Mouse (Mus musculus) right cerebral cortex, adult 18-20 months (tissue): Measurements from ENCODE around the gene Tbc1d15.
"Not testable (repeated sequence)": the region's sequence is repeated elsewhere in the genome, so short reads cannot be mapped to it uniquely, and the experiment has no call there.

Source experiments
- DNase-seq: peaks from one replicate; pipeline ENCODE4 v3.0.0; 2022; ENCODE audit warnings: mixed read lengths

The Tbc1d15 gene

GRCm38 (mm10) chr10:115241082-115241595 is 10.1 kb downstream of the Tbc1d15 start:
- no peak for DNase-seq

DNA sequence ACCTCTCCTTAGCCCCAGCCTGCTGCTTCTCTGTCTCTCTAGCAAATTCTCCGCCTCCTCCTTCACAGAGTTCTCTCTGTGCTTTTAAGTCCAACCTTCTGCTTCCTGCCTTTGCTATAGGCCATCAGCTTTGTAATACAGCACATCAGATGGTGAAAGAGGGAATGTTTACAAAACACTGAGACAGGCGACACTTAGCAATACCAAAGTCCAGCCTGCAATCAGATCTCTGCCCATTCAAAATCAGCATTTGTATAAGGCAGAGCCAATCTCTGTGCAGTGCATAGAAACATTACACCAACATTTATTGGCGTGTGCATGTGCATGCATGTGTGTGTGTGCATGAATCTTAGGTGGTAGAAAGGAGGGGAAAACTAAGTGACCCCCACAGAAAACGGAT is 13.3 kb downstream of the Tbc1d15 start:
- no peak for DNase-seq

DNA sequence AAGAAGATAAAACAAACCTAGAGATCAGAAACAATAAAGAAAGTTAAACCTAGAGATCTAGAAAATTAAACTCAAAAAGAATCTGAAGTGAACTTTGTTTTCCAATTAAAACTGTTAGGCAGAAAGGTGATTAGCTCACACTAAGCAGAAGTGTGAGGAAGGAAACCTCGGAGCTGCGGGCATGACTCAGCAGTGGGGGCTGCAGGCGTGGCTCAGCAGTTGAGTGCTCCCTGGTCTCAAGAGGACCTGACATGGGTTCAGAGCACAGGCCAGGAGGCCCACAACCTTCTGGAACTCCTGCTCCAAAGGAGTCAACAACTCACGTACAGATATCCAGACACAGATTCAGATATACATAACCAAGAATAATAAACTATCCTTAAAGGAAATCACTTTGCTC is 14.5 kb downstream of the Tbc1d15 start:
- no peak for DNase-seq

DNA sequence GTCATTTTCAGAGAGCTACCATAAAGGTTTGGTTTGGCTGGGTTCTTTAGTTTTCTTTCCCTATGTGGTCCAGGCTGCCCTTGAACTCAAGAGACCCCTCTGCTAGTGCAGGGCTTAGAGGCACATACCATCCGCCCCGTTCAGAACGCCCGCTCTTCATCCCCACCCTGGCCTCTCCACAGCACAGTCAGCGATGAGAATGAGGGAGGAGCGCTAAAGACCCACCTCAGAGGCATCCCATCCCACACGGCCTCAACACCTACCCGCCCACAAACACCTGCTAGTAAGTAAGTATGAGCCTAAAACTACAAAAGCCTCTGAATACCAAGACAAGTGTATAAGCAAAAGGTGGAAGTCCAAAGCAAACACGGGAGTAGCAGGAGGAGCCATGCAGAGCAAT is 15.8 kb downstream of the Tbc1d15 start:
- DNase-seq: no peak

DNA sequence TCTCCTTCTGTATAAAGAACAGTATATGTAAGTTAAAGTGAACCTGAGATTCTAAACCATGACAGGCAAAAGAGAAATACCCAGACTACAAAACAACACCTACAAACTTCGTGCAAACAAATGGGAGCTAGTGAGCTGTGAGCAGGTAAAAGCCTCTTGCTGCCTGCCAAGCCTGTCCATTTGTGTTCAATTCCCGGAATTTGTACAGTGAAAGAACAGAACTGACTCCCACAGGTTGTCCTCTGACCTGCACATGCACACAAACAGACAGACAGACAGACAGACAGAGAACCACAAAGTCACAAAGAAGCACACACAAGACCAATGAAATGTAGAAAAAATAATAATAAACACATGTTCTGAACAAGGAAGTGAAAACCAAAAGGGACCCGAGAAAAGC is 17.5 kb downstream of the Tbc1d15 start:
- no peak for DNase-seq

GRCm38 (mm10) chr10:115232513-115232912 is 18.8 kb downstream of the Tbc1d15 start:
- no peak for DNase-seq

DNA sequence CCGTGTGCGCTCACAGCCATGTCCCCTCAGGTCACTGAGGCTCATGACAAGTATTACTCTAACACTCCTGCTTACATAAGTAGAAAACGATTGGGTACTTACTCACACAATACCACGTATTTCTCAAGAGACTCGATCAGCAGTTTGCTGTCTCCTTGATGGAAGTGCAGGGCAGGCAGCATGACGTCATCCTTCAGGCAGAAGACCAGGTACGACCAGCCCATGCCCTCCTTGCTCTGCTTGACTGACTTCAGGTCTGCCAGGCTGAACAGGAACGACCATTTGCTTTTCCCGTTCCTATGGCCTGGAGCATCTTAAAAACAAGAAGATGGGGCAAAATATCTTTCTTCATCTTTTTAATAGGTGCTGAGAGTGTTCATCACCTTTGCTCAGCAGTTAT is 22.2 kb downstream of the Tbc1d15 start:
- no peak for DNase-seq

GRCm38 (mm10) chr10:115226586-115226985 is 24.7 kb downstream of the Tbc1d15 start:
- no peak for DNase-seq

DNA sequence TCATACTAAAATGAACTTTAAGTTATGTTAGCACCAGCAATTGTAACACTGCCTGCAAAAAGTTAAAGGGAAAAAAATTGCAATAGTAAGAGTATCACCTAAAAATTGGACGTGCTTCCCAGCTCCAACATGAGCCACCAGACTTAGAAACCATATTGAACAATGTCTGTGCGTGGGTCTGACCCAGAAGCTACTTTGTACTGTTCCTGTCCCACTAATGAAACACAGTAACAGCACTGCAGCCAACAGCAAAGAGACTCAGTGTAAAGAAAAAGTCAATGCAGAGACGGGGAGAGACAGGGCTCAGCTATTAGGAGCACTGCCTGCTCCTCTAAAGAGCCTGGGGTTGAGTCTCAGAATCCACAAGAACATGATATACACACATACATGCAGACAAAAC is 27.4 kb downstream of the Tbc1d15 start:
- DNase-seq: no peak

DNA sequence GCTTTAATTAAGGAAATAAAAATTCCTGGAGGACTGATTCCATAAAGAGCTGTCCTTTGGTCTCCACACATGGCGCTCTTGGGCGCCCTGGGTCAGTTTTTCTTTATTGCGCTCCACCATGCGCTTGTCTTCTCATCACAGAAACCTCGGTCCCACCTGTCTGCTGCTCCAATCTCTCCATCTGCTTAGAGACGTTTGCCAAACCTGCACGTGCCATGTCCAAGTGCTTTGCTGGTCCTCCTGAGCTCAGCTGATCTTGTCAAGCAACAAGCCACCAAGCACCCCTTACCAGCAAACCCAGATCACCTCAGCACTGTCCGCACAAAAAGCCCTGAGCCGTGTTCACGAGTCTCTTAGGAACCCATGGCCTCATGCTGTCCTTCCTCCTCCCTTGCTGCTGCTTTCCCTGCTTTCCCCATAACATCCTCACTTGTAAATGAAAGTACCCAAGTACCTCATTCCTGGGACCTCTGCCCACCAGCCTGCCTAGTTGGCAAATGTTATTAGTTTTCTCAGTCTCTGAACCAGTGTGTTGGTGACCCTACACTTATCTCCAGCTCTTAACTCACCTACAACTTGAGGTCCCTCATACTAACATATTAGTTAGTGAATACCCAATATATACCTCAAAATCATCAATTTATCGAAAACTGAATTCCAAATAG is 38.2 kb downstream of the Tbc1d15 start:
- DNase-seq: no peak

DNA sequence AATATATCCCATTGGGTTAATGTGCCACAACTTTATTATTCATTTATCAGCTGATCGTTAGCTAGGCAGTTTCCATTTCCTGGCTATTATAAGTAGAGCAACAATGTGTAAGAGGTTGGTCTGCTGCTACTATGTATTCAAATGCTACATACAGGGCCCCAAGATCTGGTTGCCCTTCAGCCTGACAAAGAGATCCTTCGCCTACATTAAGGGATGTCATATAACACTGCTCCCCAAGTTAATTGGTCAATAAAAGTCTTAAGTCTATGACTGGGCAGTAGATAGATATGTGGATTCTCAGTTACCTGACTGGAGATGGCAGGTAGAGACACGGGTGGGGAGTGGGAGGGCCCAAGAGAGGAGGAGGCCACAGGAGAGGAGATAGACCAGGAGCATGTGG is 45.4 kb downstream of the Tbc1d15 start:
- no peak for DNase-seq

DNA sequence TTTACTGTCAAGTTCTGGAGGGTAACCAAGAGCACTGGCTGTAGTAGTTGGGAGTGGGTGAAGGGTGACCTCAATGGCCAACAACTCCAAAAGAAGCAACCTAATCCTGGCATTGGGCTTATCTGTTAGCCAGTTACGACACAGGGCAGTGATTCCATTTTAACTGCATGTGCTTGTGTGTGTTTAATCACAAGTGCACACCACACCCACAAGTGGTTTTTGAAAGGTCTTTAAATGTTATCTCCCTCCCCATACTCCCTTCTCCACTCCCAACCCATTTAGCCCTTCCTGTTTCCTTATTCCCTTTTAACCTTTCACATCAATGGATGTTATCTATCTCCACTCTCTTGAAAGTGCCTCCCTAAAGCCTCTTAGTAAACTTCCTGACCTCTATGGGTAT is 46.0 kb downstream of the Tbc1d15 start:
- DNase-seq: no peak

DNA sequence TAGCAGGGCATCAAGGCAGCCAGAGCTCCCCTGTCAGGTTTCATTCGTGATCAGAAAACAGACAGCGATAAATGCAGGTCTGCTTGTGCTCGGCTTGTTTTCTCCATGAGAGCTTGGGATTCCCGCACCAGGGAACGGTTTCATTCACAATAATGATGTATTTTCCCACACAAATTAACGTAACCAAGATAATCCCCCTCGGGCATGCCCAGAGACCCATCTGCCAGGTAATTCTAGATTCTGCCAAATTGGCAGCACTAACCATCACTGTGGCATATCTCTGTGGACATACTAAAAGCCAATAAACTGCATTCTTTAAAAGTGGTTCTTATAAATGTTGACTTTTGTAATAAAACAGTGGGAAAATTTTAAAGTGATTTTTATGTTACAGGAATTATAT is 60.1 kb downstream of the Tbc1d15 start:
- DNase-seq: no peak

DNA sequence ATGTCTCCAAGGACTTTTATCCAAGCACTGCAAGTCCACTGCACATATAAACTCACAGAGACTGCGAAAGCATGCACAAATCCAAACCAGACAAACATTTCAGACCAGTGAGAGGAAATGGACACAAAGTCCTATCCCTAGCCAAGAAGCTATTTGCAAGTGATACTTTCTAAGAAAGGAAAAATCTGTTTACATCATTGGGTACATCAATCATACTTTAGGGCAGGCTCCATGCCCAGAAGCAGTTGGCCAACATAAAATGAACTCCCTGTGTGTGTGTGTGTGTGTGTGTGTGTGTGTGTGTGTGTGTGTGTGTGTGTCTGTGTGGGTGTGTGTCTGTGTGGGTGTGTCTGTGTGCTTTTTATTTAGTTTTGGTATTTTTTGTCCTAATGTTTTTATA is 63.9 kb downstream of the Tbc1d15 start:
- no peak for DNase-seq

DNA sequence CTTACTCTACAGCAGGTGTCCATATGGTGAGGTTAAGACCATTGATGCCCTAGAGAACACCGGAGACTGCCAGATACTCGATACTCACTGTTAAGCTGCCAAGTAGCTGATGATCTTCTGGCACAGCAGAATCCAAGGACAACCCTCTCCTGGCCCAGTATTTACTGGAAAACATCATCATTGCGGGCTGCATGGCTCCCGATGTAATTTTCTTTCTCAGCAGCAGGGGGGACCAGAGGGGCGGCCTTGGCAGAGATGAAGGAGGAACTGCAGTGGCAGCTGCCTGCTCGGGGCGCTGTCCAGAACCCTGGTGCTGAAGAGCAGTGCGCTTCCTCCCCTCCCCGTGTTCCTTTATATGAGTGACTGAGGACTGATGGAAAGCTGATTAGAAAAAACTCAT is 66.6 kb downstream of the Tbc1d15 start, which contains the start of gene Tph2:
Gene Tph2 (minus strand): TSS at position 326 of the 400 bp plus-strand sequence.
- peak; percentile 29 for DNase-seq

GRCm38 (mm10) chr10:115181034-115181433 is 70.2 kb downstream of the Tbc1d15 start:
- no peak for DNase-seq

GRCm38 (mm10) chr10:115178019-115178418 is 73.2 kb downstream of the Tbc1d15 start:
- not testable (repeated sequence) for DNase-seq

GRCm38 (mm10) chr10:115175591-115175991 is 75.7 kb downstream of the Tbc1d15 start:
- DNase-seq: no peak

DNA sequence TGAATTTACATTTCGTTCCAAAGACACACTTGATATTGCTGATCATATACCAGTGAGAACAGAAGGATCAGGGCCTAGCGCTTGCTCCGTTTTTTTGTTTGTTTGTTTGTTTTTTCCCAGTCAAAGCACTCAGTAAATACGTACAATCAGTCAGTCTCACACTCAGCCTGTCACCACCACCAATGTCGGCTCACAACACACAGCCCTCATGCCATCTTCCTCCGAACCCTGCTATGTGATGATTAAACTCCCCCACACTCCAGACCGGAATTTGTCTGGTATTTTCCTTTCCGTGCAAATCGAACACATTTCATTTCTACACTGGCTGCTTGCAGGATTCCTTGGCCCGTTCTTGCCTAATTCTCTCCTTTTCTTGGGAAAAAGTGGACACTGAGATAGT is 77.9 kb downstream of the Tbc1d15 start:
- no peak for DNase-seq

DNA sequence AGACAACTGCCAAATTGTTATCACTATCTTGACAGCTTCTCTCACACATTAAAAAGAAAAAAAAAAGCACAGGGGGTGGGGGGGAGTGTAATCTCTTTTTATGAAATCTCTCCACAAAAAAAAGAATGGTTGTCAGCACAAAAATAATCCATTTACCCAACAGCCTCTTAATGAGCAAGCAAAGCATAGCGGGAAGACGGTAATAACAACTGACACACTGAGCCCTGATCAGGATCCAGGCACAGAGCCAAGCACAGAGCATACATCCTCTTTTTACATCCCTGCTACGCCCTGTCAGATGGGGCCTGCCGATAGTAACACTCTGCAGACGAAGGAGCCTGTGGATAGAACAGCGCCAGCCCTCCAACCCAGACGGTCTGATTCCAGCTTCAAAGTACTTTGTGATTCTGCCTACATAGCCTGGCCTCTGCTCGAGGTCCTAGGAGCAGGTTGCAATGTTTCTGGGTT is 79.9 kb downstream of the Tbc1d15 start:
- DNase-seq: peak; percentile 11

- no peak for DNase-seq
These were observed 80.5 kb downstream of the Tbc1d15 start for GRCm38 (mm10) chr10:115170496-115171350.

- DNase-seq: no peak
These were observed 81.9 kb downstream of the Tbc1d15 start for GRCm38 (mm10) chr10:115169410-115169809.

- DNase-seq: no peak
These were observed 91.0 kb downstream of the Tbc1d15 start for GRCm38 (mm10) chr10:115160289-115160688.
